Mouse (Mus musculus): ENCODE measurements around the gene Bcap31. TPM values are rescaled to one million over a fixed set of nuclear protein-coding genes. Genes with fewer than 3 reads are reported as not detected.
"Not testable (repeated sequence)": the region's sequence is repeated elsewhere in the genome, so short reads cannot be mapped to it uniquely, and the experiment has no call there.

Bcap31 gene
- polyA plus RNA-seq (2015; fragmentation: Nextera tagmentation; extraction: Ambion mirVana), result 301 and 317 TPM in 2 replicates

- H3K9ac ChIP-seq (ENCODE audit: low read length), result peak within 1 kb of the TSS; percentile 78
- peaks cover 17% of the 10 kb centered on the region for H3K4me1 ChIP-seq (replicated peaks; ENCODE audit: control insufficient read depth, insufficient read depth, low read length)
- 15% methylated on average over 44 of the region's 45 CpGs for WGBS
- H3K4me2 ChIP-seq (ENCODE audit: low read depth, low read length), result peak within 1 kb of the TSS; percentile 74
- H3K36me3 ChIP-seq (ENCODE audit: control insufficient read depth, insufficient read depth, low read length), result 0 out of 2 replicates have a peak, but pooled peaks cover 2% of the 10 kb centered on the region
- peak; percentile 95 for ATAC-seq (ENCODE audit: low read depth)
- no peaks in the 10 kb centered on the region for H3K27me3 ChIP-seq (ENCODE audit: control insufficient read depth, insufficient read depth, low read depth, low read length)
- H3K4me3 ChIP-seq (ENCODE audit: low read length), result peak within 1 kb of the TSS; percentile 67
- no peaks in the 10 kb centered on the region for H3K9me3 ChIP-seq (ENCODE audit: control insufficient read depth, low read length)
- H3K27ac ChIP-seq (ENCODE audit: low read length), result peak within 1 kb of the TSS; percentile 88
Observed at GRCm38 (mm10) chrX:73716109-73716661, at the start of gene Bcap31, which contains the start of gene Abcd1. TSS of gene Bcap31 (minus strand) at chrX:73716175. TSS of gene Abcd1 (plus strand) at chrX:73716597.

DNA sequence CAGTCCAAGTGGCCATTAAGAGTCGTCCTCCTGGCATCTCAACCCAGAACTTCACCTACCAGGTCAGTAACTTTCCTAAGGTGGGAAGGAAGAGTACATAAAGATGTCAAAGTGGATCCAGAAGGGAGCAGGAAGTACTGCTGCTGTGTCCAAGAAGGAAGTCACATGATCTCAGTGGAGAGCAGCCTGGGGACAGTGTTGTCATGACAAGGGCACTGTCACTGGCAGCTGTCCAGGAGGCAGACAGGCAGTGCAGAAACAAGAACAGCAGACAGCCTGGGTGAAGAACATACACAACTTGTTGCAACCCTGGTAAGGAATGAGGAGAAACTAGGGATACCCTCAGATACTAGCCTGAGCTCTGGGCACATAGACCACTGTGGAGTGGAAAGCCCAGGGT, 49.3 kb upstream of the Bcap31 start:
- ATAC-seq (ENCODE audit: low read depth), result peak; percentile 79
- H3K27ac ChIP-seq (ENCODE audit: low read length), result no peak overlapping the region
- 50% methylated on average over 1 of the region's 1 CpGs for WGBS

DNA sequence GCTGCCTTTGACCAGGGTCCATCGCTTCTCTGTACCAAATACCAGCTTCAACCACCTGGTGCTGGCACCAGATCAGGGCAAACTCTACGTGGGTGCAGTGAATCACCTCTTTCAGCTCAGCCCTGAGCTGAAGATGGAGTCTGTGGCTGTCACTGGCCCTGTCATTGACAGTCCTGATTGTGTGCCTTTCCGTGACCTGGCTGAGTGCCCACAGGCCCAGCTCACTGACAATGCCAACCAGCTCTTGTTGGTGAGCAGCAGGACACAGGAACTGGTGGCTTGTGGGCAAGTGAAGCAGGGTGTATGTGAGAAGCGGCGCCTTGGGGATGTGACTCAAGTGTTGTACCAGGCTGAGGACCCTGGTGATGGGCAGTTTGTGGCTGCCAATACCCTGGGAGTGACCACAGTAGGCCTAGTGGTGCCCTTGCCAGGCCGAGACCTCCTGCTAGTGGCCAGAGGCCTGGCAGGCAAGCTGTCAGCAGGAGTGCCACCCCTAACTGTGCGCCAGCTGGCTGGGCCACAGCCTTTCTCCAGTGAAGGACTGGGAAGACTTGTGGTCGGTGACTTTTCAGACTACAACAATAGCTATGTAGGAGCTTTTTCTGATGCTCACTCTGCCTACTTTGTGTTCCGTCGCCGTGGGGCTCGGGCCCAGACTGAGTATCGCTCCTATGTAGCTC, 42.8 kb upstream of the Bcap31 start:
- H3K9ac ChIP-seq (ENCODE audit: low read length), result no peak overlapping the region
- H3K4me1 ChIP-seq (replicated peaks; ENCODE audit: control insufficient read depth, insufficient read depth, low read length), result no peaks in the 10 kb centered on the region
- H3K36me3 ChIP-seq (ENCODE audit: control insufficient read depth, insufficient read depth, low read length), result no peaks in the 10 kb centered on the region
- no peak overlapping the region for H3K27ac ChIP-seq (ENCODE audit: low read length)
- H3K4me3 ChIP-seq (ENCODE audit: low read length), result no peak overlapping the region
- no peaks in the 10 kb centered on the region for H3K9me3 ChIP-seq (ENCODE audit: control insufficient read depth, low read length)
- WGBS, result 80% methylated on average over 13 of the region's 13 CpGs
- H3K27me3 ChIP-seq (ENCODE audit: control insufficient read depth, insufficient read depth, low read depth, low read length), result no peaks in the 10 kb centered on the region
- H3K4me2 ChIP-seq (ENCODE audit: low read depth, low read length), result no peak overlapping the region
- no peak for ATAC-seq (ENCODE audit: low read depth)

More for the DNA sequence above, 49.3 kb upstream of the Bcap31 start:
- Histone ChIP-seq H3K9me3 (ENCODE audit: control insufficient read depth, low read length) (no peaks in the 10 kb centered on the region), H3K4me3 (ENCODE audit: low read length) (no peak overlapping the region), H3K27me3 (ENCODE audit: control insufficient read depth, insufficient read depth, low read depth, low read length) (no peaks in the 10 kb centered on the region), H3K4me2 (ENCODE audit: low read depth, low read length) (no peak overlapping the region), H3K4me1 (replicated peaks; ENCODE audit: control insufficient read depth, insufficient read depth, low read length) (no peaks in the 10 kb centered on the region), H3K36me3 (ENCODE audit: control insufficient read depth, insufficient read depth, low read length) (no peaks in the 10 kb centered on the region), H3K9ac (ENCODE audit: low read length) (no peak overlapping the region)

- WGBS, result 64% methylated on average over 5 of the region's 5 CpGs
- Histone ChIP-seq H3K4me1 (replicated peaks; ENCODE audit: control insufficient read depth, insufficient read depth, low read length) (no peaks in the 10 kb centered on the region), H3K4me2 (ENCODE audit: low read depth, low read length) (no peak within 1 kb of the TSS), H3K27me3 (ENCODE audit: control insufficient read depth, insufficient read depth, low read depth, low read length) (no peaks in the 10 kb centered on the region), H3K9me3 (ENCODE audit: control insufficient read depth, low read length) (no peaks in the 10 kb centered on the region), H3K9ac (ENCODE audit: low read length) (no peak within 1 kb of the TSS), H3K36me3 (ENCODE audit: control insufficient read depth, insufficient read depth, low read length) (no peaks in the 10 kb centered on the region), H3K4me3 (ENCODE audit: low read length) (no peak within 1 kb of the TSS), H3K27ac (ENCODE audit: low read length) (no peak within 1 kb of the TSS)
- no peak for ATAC-seq (ENCODE audit: low read depth)
Observed at GRCm38 (mm10) chrX:73756334-73757140, 40.6 kb upstream of the Bcap31 start, which contains the start of gene Plxnb3. TSS of gene Plxnb3 (plus strand) at chrX:73757090.

DNA sequence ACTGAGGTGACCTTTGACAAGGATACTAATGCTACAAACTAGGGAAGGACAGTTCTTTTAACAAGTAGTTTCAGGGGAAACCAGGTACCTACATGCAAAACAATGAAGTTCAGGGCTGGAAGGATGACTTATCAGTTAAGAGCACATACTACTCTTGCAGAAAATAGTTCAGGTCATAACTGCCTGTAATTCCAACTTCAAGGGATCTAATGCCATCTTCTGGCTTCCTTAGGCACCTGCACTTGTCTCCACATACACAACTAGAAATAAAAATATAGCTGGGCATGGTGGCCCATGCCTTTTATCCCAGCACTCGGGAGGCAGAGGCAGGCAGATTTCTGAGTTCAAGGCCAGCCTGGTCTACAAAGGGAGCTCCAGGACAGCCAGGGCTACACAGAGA, 33.0 kb upstream of the Bcap31 start:
- Histone ChIP-seq H3K27me3 (ENCODE audit: control insufficient read depth, insufficient read depth, low read depth, low read length) (no peaks in the 10 kb centered on the region), H3K4me2 (ENCODE audit: low read depth, low read length) (no peak overlapping the region), H3K9me3 (ENCODE audit: control insufficient read depth, low read length) (no peaks in the 10 kb centered on the region), H3K27ac (ENCODE audit: low read length) (no peak overlapping the region), H3K9ac (ENCODE audit: low read length) (no peak overlapping the region), H3K36me3 (ENCODE audit: control insufficient read depth, insufficient read depth, low read length) (no peaks in the 10 kb centered on the region), H3K4me3 (ENCODE audit: low read length) (no peak overlapping the region), H3K4me1 (replicated peaks; ENCODE audit: control insufficient read depth, insufficient read depth, low read length) (no peaks in the 10 kb centered on the region)
- 69% methylated on average over 1 of the region's 1 CpGs for WGBS
- ATAC-seq (ENCODE audit: low read depth), result no peak

DNA sequence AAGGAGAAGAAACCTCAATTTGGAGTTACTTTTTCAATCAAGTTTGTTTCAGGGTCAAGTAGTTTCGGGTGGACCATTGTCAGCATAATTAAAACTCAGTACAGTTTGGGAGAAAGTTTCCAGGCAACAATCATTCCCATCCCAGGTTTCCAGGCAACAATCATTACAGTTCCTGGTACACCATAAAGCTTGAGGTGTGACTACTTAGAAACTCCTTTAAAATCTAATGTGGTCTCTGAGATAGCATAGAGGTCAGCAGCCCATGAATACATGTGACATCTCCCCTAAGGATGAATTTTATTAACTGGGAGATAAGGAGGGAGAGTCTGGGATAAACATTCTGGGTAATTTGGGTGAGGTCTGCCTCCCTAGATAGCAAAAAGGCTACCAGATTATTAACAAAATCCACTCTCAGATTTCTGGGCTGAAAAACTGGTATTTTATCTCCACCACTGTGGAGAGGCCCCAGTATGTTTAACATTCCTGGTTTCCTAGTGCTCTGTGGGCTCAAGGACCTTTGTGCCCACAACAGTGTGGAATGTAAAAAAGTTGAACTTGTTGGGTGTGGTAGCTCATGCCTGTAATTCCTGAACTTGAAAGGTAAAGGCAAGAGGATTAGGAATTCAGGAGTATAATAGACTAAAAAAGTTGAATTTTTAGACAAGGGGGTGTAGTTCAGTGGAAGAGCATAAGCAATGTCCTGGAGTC, 29.0 kb upstream of the Bcap31 start:
- H3K27me3 ChIP-seq (ENCODE audit: control insufficient read depth, insufficient read depth, low read depth, low read length), result no peaks in the 10 kb centered on the region
- H3K4me2 ChIP-seq (ENCODE audit: low read depth, low read length), result no peak overlapping the region
- WGBS, result 48% methylated on average over 1 of the region's 1 CpGs
- no peak overlapping the region for H3K4me3 ChIP-seq (ENCODE audit: low read length)
- H3K9me3 ChIP-seq (ENCODE audit: control insufficient read depth, low read length), result no peaks in the 10 kb centered on the region
- no peak overlapping the region for H3K9ac ChIP-seq (ENCODE audit: low read length)
- peak overlapping the region; percentile 87 for H3K27ac ChIP-seq (ENCODE audit: low read length)
- H3K36me3 ChIP-seq (ENCODE audit: control insufficient read depth, insufficient read depth, low read length), result no peaks in the 10 kb centered on the region
- H3K4me1 ChIP-seq (replicated peaks; ENCODE audit: control insufficient read depth, insufficient read depth, low read length), result no peaks in the 10 kb centered on the region
- peak; percentile 90 for ATAC-seq (ENCODE audit: low read depth)

- not testable (repeated sequence) for H3K27ac ChIP-seq (ENCODE audit: low read length); H3K4me3 ChIP-seq (ENCODE audit: low read length); H3K4me1 ChIP-seq (replicated peaks; ENCODE audit: control insufficient read depth, insufficient read depth, low read length); H3K4me2 ChIP-seq (ENCODE audit: low read depth, low read length); H3K9me3 ChIP-seq (ENCODE audit: control insufficient read depth, low read length); H3K36me3 ChIP-seq (ENCODE audit: control insufficient read depth, insufficient read depth, low read length); H3K27me3 ChIP-seq (ENCODE audit: control insufficient read depth, insufficient read depth, low read depth, low read length); ATAC-seq (ENCODE audit: low read depth); H3K9ac ChIP-seq (ENCODE audit: low read length)
- WGBS, result 87% methylated on average over 7 of the region's 7 CpGs
Observed at GRCm38 (mm10) chrX:73739841-73740240, 23.9 kb upstream of the Bcap31 start.

GRCm38 (mm10) chrX:73739151-73739550, 23.2 kb upstream of the Bcap31 start:
- ATAC-seq (ENCODE audit: low read depth), result no peak
- 65% methylated on average over 5 of the region's 5 CpGs for WGBS
- no peak overlapping the region for H3K9ac ChIP-seq (ENCODE audit: low read length)
- no peaks in the 10 kb centered on the region for H3K9me3 ChIP-seq (ENCODE audit: control insufficient read depth, low read length)
- H3K4me3 ChIP-seq (ENCODE audit: low read length), result no peak overlapping the region
- H3K4me1 ChIP-seq (replicated peaks; ENCODE audit: control insufficient read depth, insufficient read depth, low read length), result no peaks in the 10 kb centered on the region
- H3K27me3 ChIP-seq (ENCODE audit: control insufficient read depth, insufficient read depth, low read depth, low read length), result no peaks in the 10 kb centered on the region
- no peaks in the 10 kb centered on the region for H3K36me3 ChIP-seq (ENCODE audit: control insufficient read depth, insufficient read depth, low read length)
- no peak overlapping the region for H3K27ac ChIP-seq (ENCODE audit: low read length)
- H3K4me2 ChIP-seq (ENCODE audit: low read depth, low read length), result no peak overlapping the region

- Histone ChIP-seq H3K4me1 (replicated peaks; ENCODE audit: control insufficient read depth, insufficient read depth, low read length) (no peaks in the 10 kb centered on the region), H3K27ac (ENCODE audit: low read length) (no peak overlapping the region), H3K36me3 (ENCODE audit: control insufficient read depth, insufficient read depth, low read length) (no peaks in the 10 kb centered on the region), H3K9me3 (ENCODE audit: control insufficient read depth, low read length) (no peaks in the 10 kb centered on the region), H3K9ac (ENCODE audit: low read length) (no peak overlapping the region), H3K27me3 (ENCODE audit: control insufficient read depth, insufficient read depth, low read depth, low read length) (no peaks in the 10 kb centered on the region), H3K4me3 (ENCODE audit: low read length) (no peak overlapping the region), H3K4me2 (ENCODE audit: low read depth, low read length) (no peak overlapping the region)
- ATAC-seq (ENCODE audit: low read depth), result no peak
- WGBS, result 50% methylated on average over 1 of the region's 1 CpGs
Observed at GRCm38 (mm10) chrX:73738155-73738554, 22.2 kb upstream of the Bcap31 start.

All from lung, embryonic 16.5 days (tissue).